In genomic region chr10:42297954-42298353, GRCm38 (mm10) we compare ENCODE assay signal across 13 mouse cellular contexts. TPM values are rescaled to one million over a fixed set of nuclear protein-coding genes. Genes with fewer than 3 reads are reported as not detected.
DNase-seq lines count a peak whose midpoint lies in the region; ATAC-seq and TF ChIP-seq lines count a peak whose summit lies in the region.
"Had no signal": no experiment of that assay in that cellular context is flagged by ENCODE, and none has a peak within 500 bp of the region (broad histone marks: within the 10 kb centered on the region; RNA-seq: fewer than 3 reads in every experiment).

No protein-coding gene starts in this region.

- intact Hi-C loops in left cerebral cortex, postnatal 25 days (cut with DNase I) = loop anchor here (5.0 to 10.0 kb wide), 3 partner anchors 606 to 993 kb away; partner anchors contain the start of genes Ak9, Cd164 and Fig4

- no peaks in the 10 kb centered on the region for H3K36me3 ChIP-seq in kidney, postnatal 0 days (ENCODE audit: insufficient read depth, low read length)
- no peaks in the 10 kb centered on the region for H3K36me3 ChIP-seq in kidney, embryonic 15.5 days
- no peaks in the 10 kb centered on the region for H3K36me3 ChIP-seq in ES-Bruce4 (ENCODE audit: control insufficient read depth, insufficient read depth, low read length, poor library complexity, severe bottlenecking)
- H3K36me3 ChIP-seq: embryonic facial prominence, embryonic 13.5 days; limb, embryonic 12.5 days had no signal

- no peak for DNase-seq in kidney, postnatal 0 days (ENCODE audit: low spot score)
- DNase-seq in A20 (ENCODE audit: low read depth, low spot score) = peak; percentile 40
- peak; percentile 53 for DNase-seq in induced T-regulatory cell, adult 2 months (ENCODE audit: low read depth)
- DNase-seq in cerebellum, adult 11 months = no peak
- DNase-seq in left cerebral cortex, postnatal 25 days (ENCODE audit: low spot score in 2 of 2) = no peak
- DNase-seq: cerebellum, adult 8-10 months; gastrocnemius, postnatal 36 days had no signal

- TF ChIP-seq EP300 in ES-Bruce4 (IDR thresholded peaks at IDR 0.05; ENCODE audit: insufficient read depth, low read depth, low read length) = no peak

- no peaks in the 10 kb centered on the region for H3K9me3 ChIP-seq in kidney, postnatal 0 days (replicated peaks; ENCODE audit: low read length)
- peaks cover 7% of the 10 kb centered on the region; the same call in 1 of the 2 replicates for H3K9me3 ChIP-seq in kidney, embryonic 15.5 days (replicated peaks)
- H3K9me3 ChIP-seq in ES-Bruce4 (replicated peaks; ENCODE audit: control insufficient read depth, insufficient read depth, low read length, poor library complexity, severe bottlenecking) = no peaks in the 10 kb centered on the region
- H3K9me3 ChIP-seq: limb, embryonic 12.5 days had no signal

- H3K4me2 ChIP-seq in kidney, postnatal 0 days (ENCODE audit: low read length) = no peak overlapping the region
- no peak overlapping the region for H3K4me2 ChIP-seq in kidney, embryonic 15.5 days
- H3K4me2 ChIP-seq: embryonic facial prominence, embryonic 13.5 days; limb, embryonic 12.5 days had no signal

- H3K4me3 ChIP-seq in kidney, postnatal 0 days (replicated peaks; ENCODE audit: low read depth, low read length) = no peak overlapping the region
- H3K4me3 ChIP-seq in kidney, embryonic 15.5 days (replicated peaks) = no peak overlapping the region
- H3K4me3 ChIP-seq in ES-Bruce4 (ENCODE audit: low read depth, low read length) = no peak overlapping the region
- H3K4me3 ChIP-seq: embryonic facial prominence, embryonic 13.5 days; limb, embryonic 12.5 days had no signal

- H3K27me3 ChIP-seq in kidney, postnatal 0 days (ENCODE audit: insufficient read depth, low read length) = no peaks in the 10 kb centered on the region
- no peaks in the 10 kb centered on the region for H3K27me3 ChIP-seq in kidney, embryonic 15.5 days
- no peaks in the 10 kb centered on the region for H3K27me3 ChIP-seq in ES-Bruce4 (ENCODE audit: control insufficient read depth, insufficient read depth, low read length, poor library complexity, severe bottlenecking)
- H3K27me3 ChIP-seq: embryonic facial prominence, embryonic 13.5 days; limb, embryonic 12.5 days had no signal

- no peak for TF ChIP-seq POLR2A in ES-Bruce4 (IDR thresholded peaks at IDR 0.05; ENCODE audit: insufficient read depth, low read length)

- peak; percentile 50 for TF ChIP-seq CTCF in kidney, postnatal 0 days (IDR thresholded peaks at IDR 0.05; ENCODE audit: low read depth)
- TF ChIP-seq CTCF in ES-Bruce4 (IDR thresholded peaks at IDR 0.05; ENCODE audit: low read depth, low read length) = peak; percentile 64

- H3K9ac ChIP-seq in kidney, postnatal 0 days (ENCODE audit: low read depth, low read length) = no peak overlapping the region
- no peak overlapping the region for H3K9ac ChIP-seq in kidney, embryonic 15.5 days
- H3K9ac ChIP-seq in ES-Bruce4 (ENCODE audit: low read depth, poor library complexity, severe bottlenecking) = no peak overlapping the region
- H3K9ac ChIP-seq: embryonic facial prominence, embryonic 13.5 days; limb, embryonic 12.5 days had no signal

- no peak overlapping the region for H3K27ac ChIP-seq in kidney, postnatal 0 days
- H3K27ac ChIP-seq in kidney, embryonic 15.5 days = no peak overlapping the region
- H3K27ac ChIP-seq in ES-Bruce4 (ENCODE audit: insufficient read depth, low read length) = no peak overlapping the region
- H3K27ac ChIP-seq: embryonic facial prominence, embryonic 13.5 days; limb, embryonic 12.5 days had no signal

- 97% methylated on average over 1 of the region's 1 CpGs for WGBS in kidney, postnatal 0 days
- WGBS in kidney, embryonic 15.5 days = 89% methylated on average over 1 of the region's 1 CpGs

- 0 out of 2 replicates have a peak, but pooled peaks cover 6% of the 10 kb centered on the region for H3K4me1 ChIP-seq in kidney, postnatal 0 days (replicated peaks; ENCODE audit: insufficient read depth, low read length)
- peaks cover 5% of the 10 kb centered on the region for H3K4me1 ChIP-seq in kidney, embryonic 15.5 days
- no peaks in the 10 kb centered on the region for H3K4me1 ChIP-seq in ES-Bruce4 (ENCODE audit: control insufficient read depth, insufficient read depth, low read length)
- H3K4me1 ChIP-seq: embryonic facial prominence, embryonic 13.5 days had no signal

- no peak for ATAC-seq in kidney, postnatal 0 days (replicated peaks; ENCODE audit: low FRiP score, low read depth)
- no peak for ATAC-seq in kidney, embryonic 15.5 days (replicated peaks; ENCODE audit: low FRiP score)
- ATAC-seq: forebrain, embryonic 14.5 days; inflammation-experienced regulatory T-cells, adult 6 months had no signal

RNA-seq across cellular contexts. Expression of gene Foxo3, which starts 21.4 kb away (rescaled TPM):
- polyA plus RNA-seq in kidney, postnatal 0 days (2015; fragmentation: Nextera tagmentation; extraction: Ambion mirVana) = 8.7 and 9.7 TPM in 2 replicates
- polyA plus RNA-seq in kidney, embryonic 15.5 days (2015; fragmentation: Nextera tagmentation; extraction: Ambion mirVana) = 6.1 and 7.0 TPM in 2 replicates
- 42.1 and 44.9 TPM in 2 replicates for polyA plus RNA-seq in ES-Bruce4 (2011; ENCODE audit: insufficient read depth, insufficient read length, low read depth, missing spikeins)
- 10 to 100 TPM; 65.4 to 73.7 TPM for total RNA-seq in left cerebral cortex, postnatal 25 days (2021)

Comparison
In these comparisons a context has a peak if more than half of its experiments do, and no peak if none do; other contexts are left out.
1. DNase-seq: peak in A20 (single experiment) and induced T-regulatory cell, adult 2 months (single experiment); none in kidney, postnatal 0 days (single experiment), cerebellum, adult 11 months (single experiment) and left cerebral cortex, postnatal 25 days (0 of 2).